Mouse (Mus musculus) cerebellum, adult 18-20 months (tissue): ENCODE results near the gene St7.
"Not testable (repeated sequence)": the region's sequence is repeated elsewhere in the genome, so short reads cannot be mapped to it uniquely, and the experiment has no call there.

Experiments
- DNase-seq, 2 experiments: peaks; one replicate each; pipeline ENCODE4 v3.0.0; 2021

Gene St7

GRCm38 (mm10) chr6:17692647-17693046 is at the start of gene St7:
St7 (plus strand) TSS chr6:17692933.
- DNase-seq: no peak

DNA sequence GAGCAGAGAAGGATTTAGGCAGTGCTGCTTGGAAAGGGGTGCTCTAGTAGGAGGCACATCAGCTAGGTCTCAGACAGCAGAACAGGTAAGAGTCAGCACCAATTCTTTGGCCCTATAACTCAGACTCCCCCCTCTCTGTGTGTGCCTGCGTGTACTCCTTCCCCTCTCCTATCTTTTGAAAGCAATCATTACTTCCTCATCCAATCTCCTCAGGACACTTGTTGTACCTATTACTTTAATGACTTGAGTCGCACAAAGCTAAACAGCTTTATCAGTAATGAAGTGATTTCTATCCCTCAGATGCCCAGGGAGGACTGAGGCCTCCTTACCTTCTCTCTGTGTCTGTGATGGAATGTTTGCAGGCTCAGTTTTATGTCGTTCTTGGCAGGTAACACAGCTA is 46.6 kb upstream of the St7 start:
- no peak for DNase-seq

DNA sequence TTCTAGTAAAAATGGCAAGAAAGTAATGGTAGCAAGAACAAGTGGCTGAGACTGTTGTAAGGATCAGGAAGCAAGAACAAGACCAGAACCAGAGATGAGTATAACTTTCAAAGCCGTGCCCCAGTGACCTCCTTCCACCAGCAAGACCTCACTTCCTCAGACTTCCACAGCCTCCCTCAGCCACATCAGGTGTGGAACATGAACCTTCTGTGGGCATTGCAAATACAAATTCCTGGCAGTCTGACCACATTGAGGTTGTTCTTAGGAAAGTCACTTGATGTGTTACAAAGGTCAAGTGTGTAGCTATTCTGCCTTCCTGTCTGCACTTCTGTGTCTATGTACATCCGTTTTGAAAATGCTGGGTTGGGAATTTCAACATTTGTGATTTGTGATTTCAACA is 40.6 kb upstream of the St7 start:
- no peak for DNase-seq

GRCm38 (mm10) chr6:17655080-17655479 is 37.7 kb upstream of the St7 start:
- DNase-seq: no peak

DNA sequence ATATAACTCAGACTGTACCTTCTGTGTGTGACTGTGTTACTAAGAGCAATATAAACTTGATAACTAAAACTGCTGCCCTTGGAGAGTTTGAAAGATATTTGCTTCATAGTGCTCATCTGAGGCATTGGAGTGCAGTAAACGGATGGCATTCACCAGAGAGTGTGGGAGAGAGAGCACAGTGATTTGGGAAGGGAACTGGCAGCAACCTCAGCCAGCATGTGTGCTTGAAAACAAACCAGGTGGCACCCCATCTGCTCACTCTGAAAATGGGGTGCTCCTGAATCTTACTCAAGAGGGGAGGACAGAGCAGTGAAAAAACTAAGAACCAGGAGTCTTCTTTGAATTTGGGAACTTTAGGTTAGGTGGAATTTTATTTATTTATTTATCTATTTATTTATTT is 35.4 kb upstream of the St7 start:
- peak; percentile 85 to 90 for DNase-seq

DNA sequence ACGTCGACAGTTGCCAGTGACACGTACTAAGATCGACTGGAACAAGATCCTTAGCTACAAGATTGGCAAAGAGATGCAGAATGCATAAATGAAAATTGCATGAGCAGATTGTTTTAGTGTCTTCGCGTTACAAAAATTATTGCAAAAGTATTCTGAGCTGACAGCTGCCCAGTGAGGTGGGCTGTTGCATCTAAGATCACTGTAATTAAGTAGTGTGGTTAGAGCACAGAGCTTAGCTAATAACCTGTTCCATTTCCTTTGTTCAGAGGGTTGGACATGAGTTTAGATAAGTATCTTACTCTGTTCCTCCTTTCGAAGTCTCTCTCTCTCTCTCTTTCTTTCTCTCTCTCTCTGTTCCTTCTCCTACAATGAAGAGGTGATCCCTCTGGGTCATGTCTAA is 27.4 kb upstream of the St7 start:
- DNase-seq: no peak

- no peak for DNase-seq
These were observed 26.7 kb upstream of the St7 start for GRCm38 (mm10) chr6:17666024-17666423.

GRCm38 (mm10) chr6:17667813-17668212 is 24.9 kb upstream of the St7 start:
- DNase-seq: no peak

GRCm38 (mm10) chr6:17668334-17668733 is 24.4 kb upstream of the St7 start:
- no peak for DNase-seq

DNA sequence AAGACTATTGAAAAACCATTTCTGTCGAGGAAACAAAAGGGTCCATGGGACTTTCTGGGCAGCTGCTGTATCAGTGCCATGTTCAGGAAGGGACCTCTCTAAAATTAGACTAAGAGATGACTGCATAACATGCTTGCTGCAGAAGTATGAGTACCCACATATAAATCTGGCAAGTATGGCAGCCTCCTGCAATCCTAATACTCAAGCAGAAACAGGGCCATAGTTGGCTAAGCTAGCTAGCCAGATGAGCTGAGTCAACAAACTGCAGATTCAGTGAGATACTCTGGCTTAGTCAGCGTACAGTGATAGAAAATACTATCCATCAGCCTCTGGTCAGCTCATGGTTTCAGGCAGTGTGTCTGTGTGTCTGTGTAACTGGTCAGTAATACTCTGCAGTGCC is 22.9 kb upstream of the St7 start:
- no peak for DNase-seq

GRCm38 (mm10) chr6:17675019-17675756 is 17.5 kb upstream of the St7 start:
- DNase-seq: peak; percentile 66 to 73

GRCm38 (mm10) chr6:17677008-17677407 is 15.7 kb upstream of the St7 start:
- no peak for DNase-seq

DNA sequence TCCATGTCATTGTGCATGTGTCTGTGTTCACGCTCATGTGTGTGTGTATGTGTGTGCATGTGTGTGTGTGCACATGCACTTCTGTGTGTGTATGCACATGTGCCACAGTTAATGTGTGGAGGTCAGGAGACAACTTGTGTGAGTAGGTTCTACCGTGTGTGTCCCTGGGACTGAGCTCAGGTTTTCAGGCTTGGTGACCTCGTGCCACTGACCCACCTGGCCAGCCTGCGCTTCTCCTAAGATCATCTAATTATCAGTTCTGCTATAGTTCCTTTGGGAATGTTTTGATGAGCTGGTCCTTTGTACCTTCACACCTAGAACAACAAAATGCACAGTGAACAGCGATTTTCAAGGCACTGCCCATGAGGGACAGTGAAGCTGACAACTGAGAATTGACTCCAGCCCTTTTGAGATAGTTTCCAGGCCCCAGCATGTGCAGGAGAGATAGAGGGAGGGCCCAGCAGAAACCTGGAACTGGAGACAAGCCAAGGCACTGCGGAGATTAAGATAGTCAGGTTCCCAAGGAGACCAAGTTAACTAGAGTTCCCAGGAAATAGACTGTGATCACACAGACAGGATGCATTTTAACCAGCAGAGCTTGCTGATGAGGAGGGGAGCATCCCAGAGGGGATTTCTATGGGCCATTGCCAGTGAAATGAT is 12.3 kb upstream of the St7 start:
- no peak for DNase-seq

- DNase-seq: no peak
These were observed 10.9 kb upstream of the St7 start for GRCm38 (mm10) chr6:17681810-17682209.

GRCm38 (mm10) chr6:17688676-17689075 is 4.1 kb upstream of the St7 start:
- DNase-seq: no peak

DNA sequence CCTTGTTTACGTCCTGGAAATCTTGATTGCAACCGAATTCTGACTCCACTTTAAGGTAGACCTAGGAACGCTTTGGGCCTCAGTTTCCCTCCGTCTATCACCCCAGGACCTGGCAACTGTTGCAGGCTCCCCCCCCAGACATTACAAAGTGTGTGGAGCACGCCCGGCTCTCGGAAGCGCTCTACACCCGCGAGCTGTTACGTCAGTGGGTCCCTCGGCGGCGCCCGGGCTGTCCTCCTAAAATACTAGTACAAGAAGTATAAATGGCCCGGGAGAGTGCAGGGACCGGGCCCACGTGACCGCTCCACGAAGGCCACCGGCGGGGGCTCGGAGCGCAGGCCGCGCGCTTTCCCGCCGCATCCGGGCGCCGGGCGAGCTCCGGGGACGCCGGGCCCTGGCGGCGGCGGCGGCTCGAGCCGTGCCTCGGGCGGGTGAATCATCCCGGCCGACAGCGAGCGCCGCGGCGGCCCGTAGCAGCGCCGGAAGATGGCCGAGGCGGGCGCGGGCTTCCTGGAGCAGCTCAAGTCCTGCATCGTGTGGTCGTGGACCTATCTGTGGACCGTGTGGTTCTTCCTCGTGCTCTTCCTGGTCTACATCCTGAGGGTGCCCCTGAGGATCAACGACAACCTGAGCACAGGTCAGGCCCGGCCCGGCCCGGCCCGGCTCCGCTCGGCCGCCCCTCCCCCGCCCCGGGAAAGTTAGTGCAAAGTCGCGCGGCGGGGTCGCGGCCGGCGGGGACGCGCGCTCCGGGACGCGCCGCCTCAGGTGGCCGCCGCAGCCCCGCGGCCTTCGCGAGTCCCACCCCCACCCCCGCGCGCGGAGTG is 1.2 kb downstream of the St7 start:
- peak; percentile 69 to 75 for DNase-seq

- peak; percentile 83 for DNase-seq
These were observed 1.8 kb downstream of the St7 start for GRCm38 (mm10) chr6:17694550-17694951.

DNA sequence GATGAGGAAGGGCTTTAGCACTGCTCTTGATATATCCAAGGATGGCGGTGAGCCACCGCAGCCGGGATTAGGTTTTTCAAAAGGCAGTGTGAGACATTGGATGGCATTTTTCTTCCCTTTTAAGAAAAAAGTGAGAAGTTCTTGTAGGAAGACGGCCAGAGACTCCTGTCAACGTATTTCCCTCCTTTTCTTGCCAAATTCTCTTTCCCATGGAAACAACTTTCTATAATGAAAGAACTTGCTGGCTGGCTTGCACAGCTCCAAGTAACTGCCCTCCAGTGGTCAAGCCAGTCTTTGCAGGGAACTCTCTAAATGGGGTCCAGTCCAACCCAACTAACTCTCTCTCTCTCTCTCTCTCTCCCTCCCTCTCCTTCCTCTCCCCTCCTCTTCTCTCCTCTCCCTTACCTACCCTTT is 3.6 kb downstream of the St7 start:
- peak; percentile 39 to 70 for DNase-seq

GRCm38 (mm10) chr6:17700936-17701612 is 8.3 kb downstream of the St7 start:
- DNase-seq: no peak

- DNase-seq: not testable (repeated sequence)
These were observed 11.3 kb downstream of the St7 start for GRCm38 (mm10) chr6:17704038-17704437.

GRCm38 (mm10) chr6:17705973-17706372 is 13.2 kb downstream of the St7 start:
- DNase-seq: no peak

DNA sequence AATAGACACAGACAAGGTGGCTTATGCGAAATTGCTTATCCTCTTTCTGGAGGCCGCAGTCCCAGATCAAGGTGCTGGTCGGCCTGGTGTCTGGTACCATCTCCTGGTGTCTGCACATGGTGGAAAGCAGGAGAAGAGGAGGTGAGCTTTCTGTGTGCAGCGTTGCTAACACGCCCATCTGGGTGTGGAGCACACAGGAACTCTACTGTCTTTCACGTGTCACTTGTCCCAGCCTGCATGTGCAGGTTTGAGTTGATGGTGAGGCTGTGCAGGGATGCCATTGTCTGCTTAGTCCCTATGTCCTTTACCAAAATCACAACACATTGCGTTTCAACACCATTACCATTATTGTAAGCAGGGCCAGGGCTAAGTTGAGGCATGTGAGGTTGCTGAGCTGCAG is 26.2 kb downstream of the St7 start:
- no peak for DNase-seq

DNA sequence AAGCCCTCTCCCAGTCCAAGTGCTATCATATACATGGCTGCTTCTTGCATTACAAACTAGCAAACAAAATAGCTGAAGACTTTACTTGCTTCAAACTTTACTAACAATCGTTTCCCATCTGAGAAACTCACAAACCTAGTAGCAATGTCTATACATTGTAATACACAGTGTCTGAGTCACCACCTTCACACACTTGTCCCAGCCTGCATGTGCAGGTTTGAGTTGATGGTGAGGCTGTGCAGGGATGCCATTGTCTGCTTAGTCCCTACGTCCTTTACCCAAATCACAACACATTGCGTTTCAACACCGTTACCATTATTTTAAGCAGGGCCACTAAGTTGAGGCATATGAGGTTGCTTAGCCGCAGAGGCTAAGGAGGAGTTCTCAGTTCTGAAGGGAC is 26.7 kb downstream of the St7 start:
- DNase-seq: no peak
